Mouse (Mus musculus): ENCODE data around the gene Rbfox3. TPM values are rescaled to one million over a fixed set of nuclear protein-coding genes. Genes with fewer than 3 reads are reported as not detected.

Rbfox3 gene
- polyA plus RNA-seq, 1 experiment from 2014 or later = 1.7 TPM

DNA sequence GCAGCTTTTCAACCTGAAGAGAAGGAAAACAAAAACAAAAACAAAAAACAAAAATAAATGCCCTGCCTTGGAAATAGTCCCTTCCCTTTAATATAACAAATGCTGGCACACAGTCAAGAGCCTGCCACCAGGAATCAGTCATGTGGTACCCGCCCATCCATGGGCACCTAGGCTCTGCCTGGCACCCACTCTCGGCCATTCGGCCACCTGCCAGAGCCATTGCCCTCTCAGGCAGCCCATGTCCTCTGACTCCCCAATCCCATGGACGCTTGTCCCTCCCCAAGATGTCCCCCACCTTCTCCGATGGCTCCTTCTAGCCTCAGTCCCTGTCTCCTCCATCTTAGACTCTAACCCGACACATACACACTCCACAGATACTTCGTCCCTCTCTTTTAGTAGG lies 100.0 kb downstream of the Rbfox3 start:
- no peak overlapping the region for H3K27ac ChIP-seq (ENCODE audit: low read depth)
- ATAC-seq (replicated peaks; ENCODE audit: low FRiP score, low TSS enrichment, low read depth) (no peak), DNase-seq (ENCODE audit: low spot score) (no peak)
- 0 out of 2 replicates have a peak, but pooled peaks cover 3% of the 10 kb centered on the region for H3K4me1 ChIP-seq (replicated peaks; ENCODE audit: control insufficient read depth, insufficient read depth, low read length)
- H3K36me3 ChIP-seq (ENCODE audit: control insufficient read depth, insufficient read depth, low read length) = no peaks in the 10 kb centered on the region
- H3K9ac ChIP-seq (ENCODE audit: low read length) = no peak overlapping the region
- WGBS = 88% methylated on average over 7 of the region's 7 CpGs
- H3K4me2 ChIP-seq (ENCODE audit: low read length) = no peak overlapping the region
- H3K9me3 ChIP-seq (ENCODE audit: control insufficient read depth, low read length) = no peaks in the 10 kb centered on the region
- no peaks in the 10 kb centered on the region for H3K27me3 ChIP-seq (replicated peaks; ENCODE audit: control insufficient read depth, insufficient read depth, low read length)
- no peak overlapping the region for H3K4me3 ChIP-seq (ENCODE audit: low read depth, low read length)

DNA sequence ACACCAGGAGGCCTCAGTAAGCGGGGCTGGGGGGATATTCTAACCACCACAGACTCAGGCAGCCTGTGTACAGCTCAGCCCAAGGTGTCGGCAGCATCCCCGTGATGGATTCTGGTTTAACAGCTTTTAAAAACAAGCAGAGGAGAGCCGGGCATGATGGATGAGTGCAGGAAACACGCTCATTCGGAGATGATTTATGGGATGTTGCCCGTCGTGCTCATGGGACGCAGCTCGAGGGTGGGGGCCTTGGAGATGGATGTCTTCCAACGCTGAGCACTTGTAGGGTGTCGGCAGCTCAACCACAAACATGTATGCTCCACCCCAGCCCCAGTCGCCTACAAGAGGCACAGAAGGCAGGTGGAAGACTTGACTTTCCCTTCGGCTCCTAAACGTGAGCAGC lies 103.9 kb downstream of the Rbfox3 start:
- 22% methylated on average over 15 of the region's 15 CpGs for whole genome bisulfite sequencing
- H3K27ac ChIP-seq (ENCODE audit: low read depth) = no peak overlapping the region
- H3K4me1 ChIP-seq (replicated peaks; ENCODE audit: control insufficient read depth, insufficient read depth, low read length) = 0 out of 2 replicates have a peak, but pooled peaks cover 3% of the 10 kb centered on the region
- H3K4me2 ChIP-seq (ENCODE audit: low read length) = no peak overlapping the region
- DNase-seq (ENCODE audit: low spot score) = no peak
- no peaks in the 10 kb centered on the region for H3K36me3 ChIP-seq (ENCODE audit: control insufficient read depth, insufficient read depth, low read length)
- H3K9ac ChIP-seq (ENCODE audit: low read length) = no peak overlapping the region
- H3K9me3 ChIP-seq (ENCODE audit: control insufficient read depth, low read length) = no peaks in the 10 kb centered on the region
- no peak for ATAC-seq (replicated peaks; ENCODE audit: low FRiP score, low TSS enrichment, low read depth)
- no peaks in the 10 kb centered on the region for H3K27me3 ChIP-seq (replicated peaks; ENCODE audit: control insufficient read depth, insufficient read depth, low read length)
- H3K4me3 ChIP-seq (ENCODE audit: low read depth, low read length) = no peak overlapping the region

DNA sequence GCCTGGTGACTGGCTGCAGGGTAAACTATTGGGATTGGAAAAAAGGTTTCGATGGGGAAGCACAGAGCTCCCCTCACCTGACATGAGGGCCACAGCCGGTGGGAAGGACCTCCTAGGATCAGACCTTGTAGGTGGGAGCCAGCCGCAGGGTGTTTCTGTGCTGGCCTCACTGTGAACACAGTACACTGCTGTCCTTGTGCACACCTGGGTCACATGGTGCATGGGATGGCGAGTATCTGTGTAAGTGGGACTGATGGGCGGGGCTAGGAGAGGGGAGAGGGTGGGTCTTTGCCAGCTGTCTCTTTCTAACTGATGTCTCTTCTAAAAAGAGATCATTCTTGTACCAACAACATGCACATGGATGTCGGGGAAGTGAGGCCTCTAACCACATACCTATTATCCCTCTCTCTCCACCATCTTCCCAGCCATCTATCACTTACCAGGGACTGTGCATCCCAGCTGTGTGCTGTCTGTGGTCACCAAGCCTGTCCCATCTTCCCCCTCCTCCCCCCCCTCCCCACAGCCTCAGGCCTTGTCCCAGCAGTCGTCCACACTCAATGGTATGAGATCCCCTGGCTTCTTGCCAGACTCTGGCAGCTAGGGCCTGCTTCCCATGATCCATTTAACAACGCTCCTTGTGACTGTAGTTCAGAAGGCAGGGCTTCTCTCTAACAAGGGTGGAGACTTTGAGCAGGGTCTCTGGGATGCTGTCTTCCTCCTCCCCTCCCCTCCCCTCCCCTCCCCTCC lies 116.4 kb downstream of the Rbfox3 start:
- no peak for ATAC-seq (replicated peaks; ENCODE audit: low FRiP score, low TSS enrichment, low read depth)

DNA sequence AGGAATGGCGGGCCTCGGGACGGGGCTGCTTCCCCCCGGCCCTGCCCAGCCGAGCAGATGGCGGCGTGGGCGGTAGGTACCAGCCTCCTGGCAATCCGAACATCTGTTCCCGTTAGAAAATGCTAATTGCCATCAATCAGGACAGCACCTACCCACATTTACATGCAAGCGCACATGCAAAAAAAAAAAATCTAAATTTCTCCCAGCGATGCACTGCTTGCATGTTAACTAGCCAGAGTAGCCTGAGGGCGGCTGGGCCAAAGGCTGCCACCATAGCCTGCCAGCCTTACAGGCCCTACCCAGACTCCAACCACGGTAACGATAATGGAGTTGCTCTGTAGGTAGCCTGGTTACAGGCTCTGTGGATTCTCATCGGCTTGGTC lies 117.8 kb downstream of the Rbfox3 start:
- Histone ChIP-seq H3K4me2 (ENCODE audit: low read length) (no peak overlapping the region), H3K4me1 (replicated peaks; ENCODE audit: control insufficient read depth, insufficient read depth, low read length) (0 out of 2 replicates have a peak, but pooled peaks cover 7% of the 10 kb centered on the region), H3K27ac (ENCODE audit: low read depth) (no peak overlapping the region), H3K4me3 (ENCODE audit: low read depth, low read length) (no peak overlapping the region), H3K36me3 (ENCODE audit: control insufficient read depth, insufficient read depth, low read length) (no peaks in the 10 kb centered on the region), H3K9me3 (ENCODE audit: control insufficient read depth, low read length) (no peaks in the 10 kb centered on the region), H3K27me3 (replicated peaks; ENCODE audit: control insufficient read depth, insufficient read depth, low read length) (no peaks in the 10 kb centered on the region), H3K9ac (ENCODE audit: low read length) (no peak overlapping the region)
- WGBS = 78% methylated on average over 16 of the region's 16 CpGs
- no peak for DNase-seq (ENCODE audit: low spot score)
- ATAC-seq (replicated peaks; ENCODE audit: low FRiP score, low TSS enrichment, low read depth) = no peak

More for the DNA sequence above, 116.4 kb downstream of the Rbfox3 start:
- Histone ChIP-seq H3K27me3 (replicated peaks; ENCODE audit: control insufficient read depth, insufficient read depth, low read length) (no peaks in the 10 kb centered on the region), H3K9me3 (ENCODE audit: control insufficient read depth, low read length) (no peaks in the 10 kb centered on the region), H3K36me3 (ENCODE audit: control insufficient read depth, insufficient read depth, low read length) (no peaks in the 10 kb centered on the region), H3K4me2 (ENCODE audit: low read length) (no peak overlapping the region), H3K4me3 (ENCODE audit: low read depth, low read length) (no peak overlapping the region), H3K9ac (ENCODE audit: low read length) (no peak overlapping the region), H3K27ac (ENCODE audit: low read depth) (no peak overlapping the region), H3K4me1 (replicated peaks; ENCODE audit: control insufficient read depth, insufficient read depth, low read length) (0 out of 2 replicates have a peak, but pooled peaks cover 7% of the 10 kb centered on the region)
- peak; percentile 55 for DNase-seq (ENCODE audit: low spot score)
- WGBS = 55% methylated on average over 8 of the region's 8 CpGs

DNA sequence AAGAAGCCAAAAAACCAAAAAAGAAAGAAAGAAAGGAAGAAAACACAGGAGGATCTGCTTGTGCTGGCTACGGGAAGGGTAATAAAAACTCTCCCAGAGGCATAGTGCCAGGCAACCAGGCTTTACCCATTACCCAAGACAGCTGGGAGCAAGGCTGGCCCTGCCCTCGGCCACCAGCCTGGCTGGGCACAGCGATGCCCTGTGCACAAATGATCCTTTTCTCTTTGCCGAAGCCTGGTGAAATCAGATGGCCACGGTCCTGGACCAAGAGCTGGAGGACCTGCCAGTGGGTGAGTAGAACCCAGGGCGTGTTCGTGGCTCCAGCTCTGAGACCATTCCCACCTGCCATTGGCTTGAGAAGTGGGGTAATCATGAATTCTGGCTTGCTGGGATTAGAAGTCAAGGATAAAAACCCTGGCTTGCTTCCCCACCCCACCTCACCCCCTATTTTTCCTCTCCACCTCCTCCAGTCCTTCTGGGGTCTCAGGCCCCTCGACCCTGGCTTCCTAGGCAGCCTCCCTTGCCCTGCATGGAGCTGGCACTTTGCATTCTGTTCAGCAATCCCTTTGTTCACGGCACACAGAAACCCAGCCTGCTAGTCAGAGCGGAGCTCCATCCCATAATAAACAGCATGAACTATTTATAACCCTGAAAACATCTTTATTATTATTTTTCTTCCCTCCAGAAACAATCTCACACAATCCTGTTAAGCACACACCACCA lies 118.3 kb downstream of the Rbfox3 start:
- Histone ChIP-seq H3K4me1 (replicated peaks; ENCODE audit: control insufficient read depth, insufficient read depth, low read length) (0 out of 2 replicates have a peak, but pooled peaks cover 7% of the 10 kb centered on the region), H3K4me2 (ENCODE audit: low read length) (no peak overlapping the region), H3K9ac (ENCODE audit: low read length) (no peak overlapping the region), H3K27ac (ENCODE audit: low read depth) (no peak overlapping the region), H3K9me3 (ENCODE audit: control insufficient read depth, low read length) (0 out of 2 replicates have a peak, but pooled peaks cover under 1% of the 10 kb centered on the region), H3K4me3 (ENCODE audit: low read depth, low read length) (no peak overlapping the region), H3K36me3 (ENCODE audit: control insufficient read depth, insufficient read depth, low read length) (no peaks in the 10 kb centered on the region), H3K27me3 (replicated peaks; ENCODE audit: control insufficient read depth, insufficient read depth, low read length) (no peaks in the 10 kb centered on the region)
- ATAC-seq (replicated peaks; ENCODE audit: low FRiP score, low TSS enrichment, low read depth) (no peak), DNase-seq (ENCODE audit: low spot score) (no peak)
- 79% methylated on average over 10 of the region's 10 CpGs for WGBS

DNA sequence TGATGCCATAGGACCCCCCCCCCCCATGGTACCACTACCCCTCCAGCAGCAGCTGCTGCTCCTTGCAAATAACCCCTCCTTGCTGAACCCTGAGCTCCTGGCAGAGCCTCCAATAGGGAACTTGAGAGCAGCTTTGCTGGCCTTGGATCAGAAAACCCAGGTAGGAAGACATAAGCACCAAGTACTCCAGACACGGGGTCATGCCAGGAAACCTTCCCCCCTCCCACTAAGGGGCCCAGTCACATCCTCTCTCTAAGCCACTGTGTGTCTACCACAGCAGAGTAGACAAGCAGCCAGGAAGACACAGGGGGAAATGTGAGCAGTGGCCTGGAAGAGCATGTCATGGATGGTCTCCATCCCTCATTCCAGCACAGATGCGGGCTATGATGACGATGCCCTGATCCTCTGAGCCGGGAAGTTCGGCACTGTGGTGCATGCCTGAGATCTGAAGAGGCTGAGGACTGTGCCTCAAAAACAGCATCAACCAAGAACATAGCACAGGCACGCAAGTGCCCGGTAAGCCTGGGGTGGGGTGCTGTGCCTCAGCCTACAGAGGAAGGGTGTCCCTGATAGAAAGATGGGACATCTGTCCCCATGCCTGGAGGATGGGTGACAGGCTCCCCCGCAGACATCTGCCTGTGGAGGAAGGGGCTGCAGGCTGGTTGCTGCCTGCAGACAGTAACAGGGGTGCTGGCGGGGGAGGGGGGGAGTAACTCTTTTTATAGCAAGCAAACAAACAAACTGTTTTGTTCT lies 119.1 kb downstream of the Rbfox3 start:
- H3K27me3 ChIP-seq (replicated peaks; ENCODE audit: control insufficient read depth, insufficient read depth, low read length) = no peaks in the 10 kb centered on the region
- 0 out of 2 replicates have a peak, but pooled peaks cover 7% of the 10 kb centered on the region for H3K4me1 ChIP-seq (replicated peaks; ENCODE audit: control insufficient read depth, insufficient read depth, low read length)
- WGBS = 68% methylated on average over 9 of the region's 9 CpGs
- H3K4me3 ChIP-seq (ENCODE audit: low read depth, low read length) = no peak overlapping the region
- H3K9me3 ChIP-seq (ENCODE audit: control insufficient read depth, low read length) = 0 out of 2 replicates have a peak, but pooled peaks cover 5% of the 10 kb centered on the region
- DNase-seq (ENCODE audit: low spot score) (no peak), ATAC-seq (replicated peaks; ENCODE audit: low FRiP score, low TSS enrichment, low read depth) (no peak)
- no peaks in the 10 kb centered on the region for H3K36me3 ChIP-seq (ENCODE audit: control insufficient read depth, insufficient read depth, low read length)
- H3K4me2 ChIP-seq (ENCODE audit: low read length) = no peak overlapping the region
- H3K9ac ChIP-seq (ENCODE audit: low read length) = no peak overlapping the region
- H3K27ac ChIP-seq (ENCODE audit: low read depth) = no peak overlapping the region

DNA sequence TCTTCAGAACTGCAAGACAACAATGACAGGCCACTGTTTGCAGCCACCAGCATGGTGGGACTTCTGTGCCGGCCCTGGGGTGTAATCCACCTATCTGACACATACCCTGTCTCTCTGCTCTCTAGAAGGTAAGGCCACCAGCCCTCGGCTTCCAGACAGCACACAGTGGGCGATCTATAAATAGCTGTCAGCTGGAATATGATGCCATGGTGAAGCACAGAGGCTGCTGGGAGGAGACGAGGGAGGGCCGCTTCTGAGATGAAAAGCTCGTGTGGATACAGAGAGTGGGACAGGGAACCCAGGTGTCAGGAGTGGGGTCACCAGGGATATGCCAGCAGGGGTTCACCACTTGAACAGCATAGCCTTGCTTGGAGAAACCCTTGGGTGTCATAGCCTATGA lies 120.0 kb downstream of the Rbfox3 start:
- no peaks in the 10 kb centered on the region for H3K27me3 ChIP-seq (replicated peaks; ENCODE audit: control insufficient read depth, insufficient read depth, low read length)
- WGBS = 61% methylated on average over 6 of the region's 6 CpGs
- no peaks in the 10 kb centered on the region for H3K36me3 ChIP-seq (ENCODE audit: control insufficient read depth, insufficient read depth, low read length)
- ATAC-seq (replicated peaks; ENCODE audit: low FRiP score, low TSS enrichment, low read depth) (no peak), DNase-seq (ENCODE audit: low spot score) (no peak)
- 0 out of 2 replicates have a peak, but pooled peaks cover 5% of the 10 kb centered on the region for H3K9me3 ChIP-seq (ENCODE audit: control insufficient read depth, low read length)
- no peak overlapping the region for H3K9ac ChIP-seq (ENCODE audit: low read length)
- H3K4me1 ChIP-seq (replicated peaks; ENCODE audit: control insufficient read depth, insufficient read depth, low read length) = 0 out of 2 replicates have a peak, but pooled peaks cover 7% of the 10 kb centered on the region
- no peak overlapping the region for H3K27ac ChIP-seq (ENCODE audit: low read depth)
- no peak overlapping the region for H3K4me3 ChIP-seq (ENCODE audit: low read depth, low read length)
- no peak overlapping the region for H3K4me2 ChIP-seq (ENCODE audit: low read length)

DNA sequence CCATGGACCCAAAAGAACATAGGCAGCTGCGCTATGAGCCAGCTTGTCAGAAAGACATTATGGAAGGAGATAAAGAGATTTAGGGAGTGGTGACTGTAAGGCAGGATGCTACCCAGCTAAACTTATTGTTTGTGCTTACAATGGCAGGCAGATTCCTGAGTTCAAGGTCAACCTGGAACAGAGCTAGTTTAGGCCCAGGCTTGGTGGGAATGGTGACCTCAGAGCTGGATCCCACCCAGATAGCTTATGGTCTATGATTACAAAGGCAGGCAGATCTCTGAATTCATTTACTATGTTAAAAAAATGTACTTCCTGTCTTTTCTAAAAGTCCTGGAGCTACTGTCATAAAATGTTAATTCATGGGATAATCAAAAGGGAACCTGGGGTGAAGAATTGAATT lies 123.3 kb downstream of the Rbfox3 start:
- 0 out of 2 replicates have a peak, but pooled peaks cover 5% of the 10 kb centered on the region for H3K9me3 ChIP-seq (ENCODE audit: control insufficient read depth, low read length)
- H3K4me3 ChIP-seq (ENCODE audit: low read depth, low read length) = no peak overlapping the region
- DNase-seq (ENCODE audit: low spot score) (no peak), ATAC-seq (replicated peaks; ENCODE audit: low FRiP score, low TSS enrichment, low read depth) (no peak)
- no peak overlapping the region for H3K27ac ChIP-seq (ENCODE audit: low read depth)
- no peaks in the 10 kb centered on the region for H3K36me3 ChIP-seq (ENCODE audit: control insufficient read depth, insufficient read depth, low read length)
- H3K4me2 ChIP-seq (ENCODE audit: low read length) = no peak overlapping the region
- H3K9ac ChIP-seq (ENCODE audit: low read length) = no peak overlapping the region
- H3K27me3 ChIP-seq (replicated peaks; ENCODE audit: control insufficient read depth, insufficient read depth, low read length) = no peaks in the 10 kb centered on the region
- 91% methylated on average over 1 of the region's 1 CpGs for WGBS
- H3K4me1 ChIP-seq (replicated peaks; ENCODE audit: control insufficient read depth, insufficient read depth, low read length) = no peaks in the 10 kb centered on the region

Data from intestine, embryonic 14.5 days (tissue).